Mouse (Mus musculus) embryonic fibroblast, embryonic 13.5 days (primary cell): ENCODE data around the gene Ogdhl.
"Not testable (repeated sequence)": the region's sequence is repeated elsewhere in the genome, so short reads cannot be mapped to it uniquely, and the experiment has no call there.

Experiments
- CTCF ChIP-seq: IDR thresholded peaks from 2 replicates; pipeline ENCODE4 v1.5.1; 2011; ENCODE audit warnings: mild to moderate bottlenecking, control low read depth, low read length, moderate library complexity, borderline replicate concordance; ENCODE audit not compliant: insufficient read depth
- POLR2A ChIP-seq: IDR thresholded peaks from 2 replicates; pipeline ENCODE4 v1.6.1; 2011; ENCODE audit warnings: low read depth, mild to moderate bottlenecking, control low read depth, low read length, moderate library complexity

- not testable (repeated sequence) for TF ChIP-seq CTCF, POLR2A
Observed at GRCm38 (mm10) chr14:32351181-32351920, 29.5 kb downstream of the Ogdhl start.
